Mouse (Mus musculus) heart, embryonic 13.5 days (tissue): ENCODE results near the gene Gm5591. TPM values are rescaled to one million over a fixed set of nuclear protein-coding genes. Genes with fewer than 3 reads are reported as not detected.
"Not testable (repeated sequence)": the region's sequence is repeated elsewhere in the genome, so short reads cannot be mapped to it uniquely, and the experiment has no call there.

Source experiments
- ATAC-seq: fragments of 200-750 bp; cut with Nextera tagmentation; 2 replicates; pipeline ENCODE4 v1.8.0; 2017; ENCODE audit warnings: moderate TSS enrichment; ENCODE audit not compliant: insufficient number of reproducible peaks, low FRiP score, low TSS enrichment; ENCODE audit errors: extremely low read depth
- H3K27ac ChIP-seq: fragments of 300-500 bp; sonication (generic); replicated peaks from 2 replicates; pipeline ENCODE4 v1.5.1; 2015; ENCODE audit warnings: moderate library complexity, mild to moderate bottlenecking, inconsistent platforms
- H3K27me3 ChIP-seq: fragments of 300-500 bp; sonication (generic); replicated peaks from 2 replicates; pipeline ENCODE4 v1.6.1; 2015; ENCODE audit warnings: mild to moderate bottlenecking, inconsistent platforms
- H3K36me3 ChIP-seq: fragments of 300-500 bp; sonication (generic); 2 replicates; pipeline ENCODE4 v1.6.1; 2015; ENCODE audit warnings: mild to moderate bottlenecking, inconsistent platforms
- H3K4me1 ChIP-seq: fragments of 300-500 bp; sonication (generic); 2 replicates; pipeline ENCODE4 v1.6.1; 2015; ENCODE audit warnings: inconsistent platforms
- H3K4me2 ChIP-seq: fragments of 300-500 bp; sonication (generic); 2 replicates; pipeline ENCODE4 v1.6.1; 2015; ENCODE audit warnings: inconsistent platforms, mild to moderate bottlenecking, moderate library complexity
- H3K4me3 ChIP-seq: fragments of 300-500 bp; sonication (generic); 2 replicates; pipeline ENCODE4 v1.5.1; 2015; ENCODE audit warnings: moderate library complexity, mild to moderate bottlenecking, inconsistent platforms
- H3K9ac ChIP-seq: fragments of 300-500 bp; sonication (generic); 2 replicates; pipeline ENCODE4 v1.6.1; 2015; ENCODE audit warnings: inconsistent platforms, mild to moderate bottlenecking, moderate library complexity
- H3K9me3 ChIP-seq: fragments of 300-500 bp; sonication (generic); 2 replicates; pipeline ENCODE4 v1.6.1; 2016; ENCODE audit warnings: inconsistent platforms
- WGBS: fragments of 180-500 bp; shearing (Covaris S2); methylation state at CpG from one replicate; pipeline ENCODE4 v1.1.7; 2015; ENCODE audit warnings: mixed read lengths; 5-methylcytosine and 5-hydroxymethylcytosine counted together
- polyA plus RNA-seq: library from polyadenylated mRNA; unstranded; fragments of >200 nt; fragmentation: Nextera tagmentation; extraction: Ambion mirVana; gene quantifications from 2 replicates; pipeline ENCODE4 v1.2.1, GENCODE M21; 2015

The Gm5591 gene
- not detected in 2 replicates for polyA plus RNA-seq

DNA sequence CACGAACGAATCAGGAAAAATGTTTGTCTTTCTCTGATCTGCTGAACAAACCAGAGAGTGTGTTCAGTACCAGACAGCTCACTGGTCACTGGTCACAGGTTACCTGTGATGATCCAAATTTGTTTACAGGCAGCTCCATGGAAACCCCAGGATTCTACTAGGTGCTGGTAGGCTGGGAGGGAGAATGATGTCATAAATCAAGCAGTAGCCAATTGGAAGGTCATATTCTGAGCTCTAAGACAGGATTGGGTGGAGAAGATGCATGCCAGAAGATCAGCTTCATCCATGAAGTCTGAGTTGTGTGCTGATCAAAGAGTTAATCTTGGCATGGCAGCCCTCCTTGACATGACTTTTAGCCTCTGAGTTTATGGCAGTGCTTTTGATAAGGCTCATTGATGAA, at the start of gene Gm5591:
Gene Gm5591, minus strand, starts transcription at position 101 of the 400 bp plus-strand sequence.
- ATAC-seq, H3K9ac ChIP-seq, H3K36me3 ChIP-seq, H3K27ac ChIP-seq, H3K4me3 ChIP-seq, H3K4me1 ChIP-seq, H3K4me2 ChIP-seq, H3K9me3 ChIP-seq, H3K27me3 ChIP-seq: not testable (repeated sequence)
- WGBS: 57% methylated on average over 2 of the region's 2 CpGs

DNA sequence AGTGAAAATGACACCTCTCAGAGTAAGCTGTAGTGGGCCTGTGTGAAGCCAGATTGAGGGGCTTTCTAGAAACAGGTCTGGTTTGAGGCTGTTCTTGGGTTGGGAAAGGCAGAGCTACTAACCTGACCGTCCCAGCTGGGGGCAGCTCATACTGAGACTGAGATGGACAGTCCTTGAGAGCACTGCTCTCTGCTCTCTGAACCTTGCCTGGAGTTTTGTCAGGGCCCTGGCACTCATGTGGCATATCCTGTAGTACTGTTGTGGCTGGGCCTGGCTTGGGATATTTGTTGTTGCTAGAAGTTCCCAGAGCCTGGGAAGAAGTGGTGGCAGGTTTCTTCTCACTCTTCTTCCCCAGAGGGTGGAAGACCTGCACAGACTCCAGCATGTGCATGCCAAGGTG, 39.5 kb downstream of the Gm5591 start:
- not testable (repeated sequence) for H3K27ac ChIP-seq

More for the DNA sequence above, 39.5 kb downstream of the Gm5591 start:
- H3K9me3 ChIP-seq, H3K4me1 ChIP-seq, H3K9ac ChIP-seq, H3K4me3 ChIP-seq, ATAC-seq, H3K4me2 ChIP-seq, H3K36me3 ChIP-seq, H3K27me3 ChIP-seq: not testable (repeated sequence)
- WGBS: 67% methylated on average over 1 of the region's 1 CpGs
